Mouse (Mus musculus): Measurements from ENCODE around the gene Grwd1.

GRCm38 (mm10) chr7:45814841-45815240 is 15.9 kb downstream of the Grwd1 start:
- TF ChIP-seq GATA1 (IDR thresholded peaks at IDR 0.05; ENCODE audit: low read length) (no peak), TAL1 (IDR thresholded peaks at IDR 0.05; ENCODE audit: low read length) (no peak)

All from erythroblast, embryonic 14.5 days (primary cell).